Mouse (Mus musculus): ENCODE measurements around the gene Acoxl. TPM values are rescaled to one million over a fixed set of nuclear protein-coding genes. Genes with fewer than 3 reads are reported as not detected.

The Acoxl gene
- polyA plus RNA-seq, 1 experiment from 2014 or later = 0.15 TPM

DNA sequence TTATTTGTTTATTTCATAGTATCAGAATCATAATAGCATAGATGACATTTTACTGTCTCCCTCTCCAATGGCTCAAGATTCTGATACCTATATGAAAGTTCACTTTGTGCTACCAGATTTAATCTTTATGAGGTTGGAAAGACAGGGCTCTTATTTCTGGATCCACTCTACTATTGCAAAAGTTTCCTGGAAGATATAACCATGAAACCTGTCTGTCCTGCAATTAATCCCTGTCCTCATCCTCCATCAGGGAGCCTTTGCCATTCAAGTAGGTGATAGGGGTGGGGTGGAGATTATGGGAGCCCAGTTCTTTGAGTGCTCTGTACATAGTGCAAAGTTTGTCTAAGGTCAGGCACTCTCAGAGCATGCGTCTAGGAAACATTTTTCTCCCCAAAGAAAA lies 2.7 kb downstream of the Acoxl start:
- no peaks in the 10 kb centered on the region for H3K9me3 ChIP-seq (ENCODE audit: control insufficient read depth, low read length)
- no peak for ATAC-seq
- 89% methylated on average over 1 of the region's 1 CpGs for WGBS

DNA sequence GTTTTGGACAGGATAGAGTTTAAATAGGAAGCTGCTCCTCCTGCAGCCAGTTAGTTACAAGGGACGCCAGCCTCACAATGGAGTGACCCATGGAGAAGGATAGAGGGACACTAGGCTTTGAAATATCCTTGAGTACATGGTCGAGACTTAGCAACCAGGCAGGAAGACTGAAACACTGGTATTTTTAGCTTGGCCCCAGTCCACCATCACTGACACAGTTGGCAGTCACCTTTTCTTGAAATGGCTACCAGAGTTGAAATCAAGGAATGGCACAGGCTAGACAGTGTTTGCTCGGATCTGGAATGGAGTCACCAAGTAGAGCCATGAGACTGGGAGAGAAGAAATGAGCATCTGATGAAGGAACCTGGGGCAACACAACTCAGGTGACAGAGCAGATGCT lies 3.7 kb downstream of the Acoxl start:
- H3K9ac ChIP-seq (ENCODE audit: low read depth, low read length) = no peak overlapping the region
- WGBS = 78% methylated on average over 3 of the region's 3 CpGs
- ATAC-seq = no peak

More for the DNA sequence above, 2.7 kb downstream of the Acoxl start:
- peaks cover 10% of the 10 kb centered on the region; the same call in 1 of the 2 replicates for H3K27me3 ChIP-seq (replicated peaks; ENCODE audit: control insufficient read depth, insufficient read depth, low read length)
- H3K4me2 ChIP-seq (ENCODE audit: low read length) = no peak overlapping the region
- H3K4me1 ChIP-seq (ENCODE audit: control insufficient read depth, insufficient read depth, low read depth, low read length) = no peaks in the 10 kb centered on the region
- no peaks in the 10 kb centered on the region for H3K36me3 ChIP-seq (ENCODE audit: control insufficient read depth, insufficient read depth, low read length)
- H3K9ac ChIP-seq (ENCODE audit: low read depth, low read length) = no peak overlapping the region
- H3K27ac ChIP-seq (ENCODE audit: low read depth, low read length) = no peak overlapping the region
- H3K4me3 ChIP-seq (ENCODE audit: low read length) = no peak overlapping the region

DNA sequence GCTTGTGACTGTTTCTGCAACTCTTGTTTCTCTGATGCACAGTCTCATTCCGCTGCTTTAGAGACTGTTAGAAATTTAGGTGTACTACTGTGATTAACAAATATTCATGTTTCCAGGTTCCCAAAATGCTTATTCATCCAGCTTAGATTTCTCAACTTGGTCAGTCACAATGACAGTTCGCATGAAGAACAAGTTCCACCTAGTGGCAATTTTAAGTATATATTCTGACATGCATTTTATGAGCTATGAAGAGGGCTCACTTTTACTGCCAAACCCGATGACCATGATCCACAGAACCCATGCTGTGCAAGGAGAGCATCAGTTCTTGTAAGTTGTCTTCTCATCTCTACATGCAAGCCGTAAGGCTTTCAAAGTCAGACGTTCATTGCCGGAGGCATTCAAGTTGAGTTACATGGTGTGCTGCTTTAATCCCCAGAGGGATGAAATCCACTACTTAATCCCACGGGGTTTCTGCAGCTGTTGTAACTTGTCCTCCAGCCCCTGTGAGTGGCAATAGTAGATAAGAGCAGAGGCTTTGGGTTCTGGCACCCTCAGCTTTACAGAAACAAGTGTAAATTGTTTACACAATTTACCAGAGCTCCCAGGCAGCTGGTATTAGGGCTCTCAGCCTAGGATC lies 6.8 kb downstream of the Acoxl start:
- 67% methylated on average over 7 of the region's 7 CpGs for WGBS
- no peak overlapping the region for H3K4me2 ChIP-seq (ENCODE audit: low read length)
- no peak for ATAC-seq

More for the DNA sequence above, 3.7 kb downstream of the Acoxl start:
- Histone ChIP-seq H3K27ac (ENCODE audit: low read depth, low read length) (no peak overlapping the region), H3K4me2 (ENCODE audit: low read length) (no peak overlapping the region), H3K4me1 (ENCODE audit: control insufficient read depth, insufficient read depth, low read depth, low read length) (no peaks in the 10 kb centered on the region), H3K4me3 (ENCODE audit: low read length) (no peak overlapping the region), H3K27me3 (replicated peaks; ENCODE audit: control insufficient read depth, insufficient read depth, low read length) (peaks cover 10% of the 10 kb centered on the region; the same call in 1 of the 2 replicates), H3K9me3 (ENCODE audit: control insufficient read depth, low read length) (no peaks in the 10 kb centered on the region), H3K36me3 (ENCODE audit: control insufficient read depth, insufficient read depth, low read length) (no peaks in the 10 kb centered on the region)

DNA sequence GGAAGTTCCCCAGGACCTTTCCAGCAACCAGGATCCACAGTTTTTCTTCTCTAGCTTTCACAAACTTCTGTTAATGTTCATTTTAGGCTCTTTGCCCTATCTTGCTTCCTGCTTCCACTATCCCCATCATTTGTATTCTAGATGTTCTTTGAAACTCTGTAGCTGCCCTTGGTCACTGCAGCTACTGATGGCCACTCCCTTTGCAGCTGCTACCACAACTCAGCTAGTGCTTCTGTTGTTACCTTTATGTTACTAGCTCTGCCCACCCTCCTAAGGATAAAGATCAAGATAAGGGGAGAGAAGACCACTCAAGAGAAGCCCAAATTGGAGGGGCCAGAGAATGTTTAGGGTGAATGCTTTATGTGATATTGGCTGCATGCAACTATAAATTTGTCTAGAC lies 7.3 kb downstream of the Acoxl start:
- H3K27ac ChIP-seq (ENCODE audit: low read depth, low read length) = no peak overlapping the region
- H3K9me3 ChIP-seq (ENCODE audit: control insufficient read depth, low read length) = no peaks in the 10 kb centered on the region
- H3K36me3 ChIP-seq (ENCODE audit: control insufficient read depth, insufficient read depth, low read length) = no peaks in the 10 kb centered on the region
- H3K4me3 ChIP-seq (ENCODE audit: low read length) = no peak overlapping the region
- H3K4me1 ChIP-seq (ENCODE audit: control insufficient read depth, insufficient read depth, low read depth, low read length) = no peaks in the 10 kb centered on the region
- no peak overlapping the region for H3K4me2 ChIP-seq (ENCODE audit: low read length)
- ATAC-seq = no peak
- no peaks in the 10 kb centered on the region for H3K27me3 ChIP-seq (replicated peaks; ENCODE audit: control insufficient read depth, insufficient read depth, low read length)
- no peak overlapping the region for H3K9ac ChIP-seq (ENCODE audit: low read depth, low read length)

More for the DNA sequence above, 6.8 kb downstream of the Acoxl start:
- no peaks in the 10 kb centered on the region for H3K36me3 ChIP-seq (ENCODE audit: control insufficient read depth, insufficient read depth, low read length)
- no peak overlapping the region for H3K27ac ChIP-seq (ENCODE audit: low read depth, low read length)
- H3K9me3 ChIP-seq (ENCODE audit: control insufficient read depth, low read length) = no peaks in the 10 kb centered on the region
- H3K4me1 ChIP-seq (ENCODE audit: control insufficient read depth, insufficient read depth, low read depth, low read length) = no peaks in the 10 kb centered on the region
- no peak overlapping the region for H3K9ac ChIP-seq (ENCODE audit: low read depth, low read length)
- no peaks in the 10 kb centered on the region for H3K27me3 ChIP-seq (replicated peaks; ENCODE audit: control insufficient read depth, insufficient read depth, low read length)
- H3K4me3 ChIP-seq (ENCODE audit: low read length) = no peak overlapping the region

DNA sequence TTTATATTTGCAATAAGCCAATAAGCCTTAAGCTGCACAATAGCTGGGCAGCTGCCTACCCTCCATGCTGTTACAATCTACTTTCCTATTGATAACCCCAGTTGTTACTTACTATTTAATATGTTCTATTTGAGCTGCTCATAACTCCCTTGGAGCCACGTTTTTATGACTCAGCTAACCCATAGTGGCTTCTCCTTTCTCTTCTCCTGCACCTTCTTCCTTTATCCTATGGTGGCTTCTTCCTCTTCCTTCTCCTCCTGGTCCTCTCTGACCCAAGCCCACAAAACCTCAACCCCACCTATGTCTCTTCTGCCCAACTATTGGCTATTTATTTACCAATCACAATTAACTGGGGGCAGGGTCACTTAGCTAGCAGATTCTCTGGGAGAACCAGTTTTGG lies 7.9 kb downstream of the Acoxl start:
- no peak for ATAC-seq
- Histone ChIP-seq H3K27me3 (replicated peaks; ENCODE audit: control insufficient read depth, insufficient read depth, low read length) (no peaks in the 10 kb centered on the region), H3K4me3 (ENCODE audit: low read length) (no peak overlapping the region), H3K4me1 (ENCODE audit: control insufficient read depth, insufficient read depth, low read depth, low read length) (no peaks in the 10 kb centered on the region), H3K9me3 (ENCODE audit: control insufficient read depth, low read length) (no peaks in the 10 kb centered on the region), H3K27ac (ENCODE audit: low read depth, low read length) (no peak overlapping the region), H3K4me2 (ENCODE audit: low read length) (no peak overlapping the region), H3K36me3 (ENCODE audit: control insufficient read depth, insufficient read depth, low read length) (no peaks in the 10 kb centered on the region), H3K9ac (ENCODE audit: low read depth, low read length) (no peak overlapping the region)
- WGBS = 44% methylated on average over 1 of the region's 1 CpGs

DNA sequence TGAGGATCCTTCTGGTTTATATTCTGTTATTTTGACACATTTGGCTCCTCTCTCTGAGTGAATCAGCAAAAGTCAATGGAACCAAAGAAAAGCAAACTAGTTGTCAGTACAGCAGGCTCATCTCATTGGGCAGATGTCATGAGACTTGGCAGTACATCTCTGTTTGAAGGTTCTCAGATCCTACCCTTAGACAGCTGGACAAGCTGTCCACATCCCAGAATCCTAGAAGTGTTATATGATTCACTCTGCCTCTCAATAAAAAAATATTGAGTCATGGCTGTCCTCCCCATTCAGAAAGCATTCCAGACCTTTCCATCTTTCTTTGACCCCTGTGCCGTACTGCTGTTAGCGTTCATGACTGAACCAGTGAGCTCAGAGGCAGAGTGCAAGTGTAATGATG lies 11.7 kb downstream of the Acoxl start:
- ATAC-seq = no peak
- Histone ChIP-seq H3K4me3 (ENCODE audit: low read length) (no peak overlapping the region), H3K9ac (ENCODE audit: low read depth, low read length) (no peak overlapping the region), H3K27ac (ENCODE audit: low read depth, low read length) (no peak overlapping the region), H3K4me2 (ENCODE audit: low read length) (no peak overlapping the region), H3K4me1 (ENCODE audit: control insufficient read depth, insufficient read depth, low read depth, low read length) (no peaks in the 10 kb centered on the region; the same call in 1 of the 2 replicates), H3K9me3 (ENCODE audit: control insufficient read depth, low read length) (no peaks in the 10 kb centered on the region), H3K27me3 (replicated peaks; ENCODE audit: control insufficient read depth, insufficient read depth, low read length) (no peaks in the 10 kb centered on the region), H3K36me3 (ENCODE audit: control insufficient read depth, insufficient read depth, low read length) (no peaks in the 10 kb centered on the region)
- WGBS = 82% methylated on average over 2 of the region's 2 CpGs

DNA sequence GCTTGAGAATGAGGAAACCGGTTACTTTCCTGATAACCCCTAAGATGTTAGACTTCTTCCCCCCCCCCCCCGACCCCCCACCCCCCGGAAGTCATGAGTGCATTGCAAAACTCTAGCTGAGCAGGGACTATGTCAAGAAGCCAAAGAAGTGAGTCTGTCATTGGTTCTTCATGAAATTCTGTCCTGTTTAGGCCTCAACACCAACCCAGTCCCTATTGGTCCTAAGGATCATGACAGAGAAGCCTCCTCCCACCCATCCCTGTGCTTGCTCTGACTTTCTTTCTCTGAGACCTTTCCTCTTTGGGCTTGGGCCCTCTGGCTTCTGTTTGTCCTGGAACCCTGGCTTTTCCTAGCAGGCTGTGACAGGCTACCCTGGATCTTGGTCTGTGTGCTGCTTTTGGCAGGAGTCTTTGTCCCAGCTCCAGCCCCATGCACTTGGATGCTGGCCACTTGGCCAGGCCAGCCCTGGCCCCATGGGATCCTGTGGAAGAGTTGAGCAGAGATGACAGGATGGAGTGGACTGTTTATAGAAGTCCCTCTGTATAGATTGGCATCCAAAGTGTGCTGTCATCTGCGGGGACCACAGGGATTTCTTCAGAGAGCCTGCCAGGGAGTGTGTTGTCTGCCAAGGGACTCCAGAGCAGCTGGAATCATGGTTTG lies 15.8 kb downstream of the Acoxl start:
- no peak overlapping the region for H3K4me3 ChIP-seq (ENCODE audit: low read length)
- H3K9me3 ChIP-seq (ENCODE audit: control insufficient read depth, low read length) = no peaks in the 10 kb centered on the region
- WGBS = 49% methylated on average over 4 of the region's 4 CpGs
- no peaks in the 10 kb centered on the region for H3K27me3 ChIP-seq (replicated peaks; ENCODE audit: control insufficient read depth, insufficient read depth, low read length)
- H3K27ac ChIP-seq (ENCODE audit: low read depth, low read length) = no peak overlapping the region
- H3K4me2 ChIP-seq (ENCODE audit: low read length) = no peak overlapping the region
- no peak overlapping the region for H3K9ac ChIP-seq (ENCODE audit: low read depth, low read length)
- ATAC-seq = peak; percentile 98
- H3K36me3 ChIP-seq (ENCODE audit: control insufficient read depth, insufficient read depth, low read length) = no peaks in the 10 kb centered on the region
- no peaks in the 10 kb centered on the region; the same call in 1 of the 2 replicates for H3K4me1 ChIP-seq (ENCODE audit: control insufficient read depth, insufficient read depth, low read depth, low read length)

DNA sequence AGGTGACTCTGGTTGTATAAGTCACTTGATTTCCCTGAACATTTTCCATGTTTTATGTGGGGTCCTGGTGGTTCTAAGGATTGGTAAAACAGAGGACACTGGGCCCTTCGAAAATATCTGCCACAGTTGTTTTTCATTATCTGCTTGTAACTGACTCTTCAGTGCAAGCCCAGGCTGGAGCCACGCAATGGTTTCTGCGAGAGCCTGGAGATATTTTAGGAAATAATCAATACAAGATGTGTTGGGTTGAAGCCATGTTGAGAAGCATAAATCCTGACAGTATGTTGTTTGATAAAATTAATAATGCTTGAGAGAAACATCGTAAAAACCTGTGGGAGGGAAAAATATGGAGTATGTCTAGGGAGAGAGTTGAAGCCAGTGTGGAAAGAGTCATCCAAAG lies 25.7 kb downstream of the Acoxl start:
- no peak for ATAC-seq
- H3K27me3 ChIP-seq (replicated peaks; ENCODE audit: control insufficient read depth, insufficient read depth, low read length) = no peaks in the 10 kb centered on the region
- H3K9me3 ChIP-seq (ENCODE audit: control insufficient read depth, low read length) = no peaks in the 10 kb centered on the region
- no peaks in the 10 kb centered on the region for H3K4me1 ChIP-seq (ENCODE audit: control insufficient read depth, insufficient read depth, low read depth, low read length)
- no peak overlapping the region for H3K4me2 ChIP-seq (ENCODE audit: low read length)
- no peak overlapping the region for H3K27ac ChIP-seq (ENCODE audit: low read depth, low read length)
- no peaks in the 10 kb centered on the region for H3K36me3 ChIP-seq (ENCODE audit: control insufficient read depth, insufficient read depth, low read length)
- no peak overlapping the region for H3K4me3 ChIP-seq (ENCODE audit: low read length)
- H3K9ac ChIP-seq (ENCODE audit: low read depth, low read length) = no peak overlapping the region
- 87% methylated on average over 4 of the region's 4 CpGs for WGBS

DNA sequence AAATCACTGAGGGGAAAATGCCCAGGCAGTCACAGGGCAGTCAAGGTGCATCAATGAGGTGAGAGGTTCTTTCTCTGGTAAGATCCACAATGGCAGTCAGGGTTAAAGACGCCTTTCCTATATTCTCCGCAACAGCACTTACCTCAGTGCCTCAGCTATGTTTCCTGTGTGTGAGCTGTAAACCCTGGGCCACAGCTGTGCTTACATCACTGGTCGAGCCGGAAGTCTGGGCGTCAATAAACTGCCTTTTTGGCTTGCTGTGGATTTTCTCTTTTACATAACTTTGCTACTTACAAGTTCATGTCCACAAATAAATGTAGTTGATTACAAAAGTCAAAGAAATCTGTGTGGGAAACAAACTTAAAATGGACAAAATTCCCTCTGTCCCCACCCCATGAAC lies 42.4 kb downstream of the Acoxl start:
- ATAC-seq = no peak
- WGBS = 88% methylated on average over 5 of the region's 5 CpGs
- Histone ChIP-seq H3K4me3 (ENCODE audit: low read length) (no peak overlapping the region), H3K9me3 (ENCODE audit: control insufficient read depth, low read length) (no peaks in the 10 kb centered on the region), H3K36me3 (ENCODE audit: control insufficient read depth, insufficient read depth, low read length) (no peaks in the 10 kb centered on the region), H3K27ac (ENCODE audit: low read depth, low read length) (no peak overlapping the region), H3K9ac (ENCODE audit: low read depth, low read length) (no peak overlapping the region), H3K4me1 (ENCODE audit: control insufficient read depth, insufficient read depth, low read depth, low read length) (no peaks in the 10 kb centered on the region), H3K4me2 (ENCODE audit: low read length) (no peak overlapping the region), H3K27me3 (replicated peaks; ENCODE audit: control insufficient read depth, insufficient read depth, low read length) (no peaks in the 10 kb centered on the region)
